Mouse (Mus musculus) G1E (cell line): ENCODE measurements around the gene Ugt1a7c.

Experiments used
- CTCF ChIP-seq: IDR thresholded peaks from 2 replicates; pipeline ENCODE4 v1.5.1; 2012; ENCODE audit warnings: low read depth, low read length, inconsistent platforms, mixed read lengths
- GATA1 ChIP-seq: IDR thresholded peaks from 2 replicates; pipeline ENCODE4 v1.6.1; 2012; ENCODE audit warnings: borderline replicate concordance, low read length, inconsistent platforms, mixed read lengths
- GATA2 ChIP-seq: IDR thresholded peaks from 2 replicates; pipeline ENCODE4 v1.6.1; 2012; ENCODE audit warnings: low read depth, low read length, inconsistent platforms, borderline replicate concordance
- POLR2AphosphoS5 ChIP-seq: IDR thresholded peaks from 2 replicates; pipeline ENCODE4 v1.6.1; 2012; ENCODE audit warnings: low read depth, low read length, inconsistent platforms; ENCODE audit not compliant: insufficient replicate concordance
- TAL1 ChIP-seq: conservative IDR thresholded peaks from 2 replicates; pipeline ENCODE4 v1.6.1; 2012; ENCODE audit warnings: low read depth, low read length, inconsistent platforms, mixed read lengths

DNA sequence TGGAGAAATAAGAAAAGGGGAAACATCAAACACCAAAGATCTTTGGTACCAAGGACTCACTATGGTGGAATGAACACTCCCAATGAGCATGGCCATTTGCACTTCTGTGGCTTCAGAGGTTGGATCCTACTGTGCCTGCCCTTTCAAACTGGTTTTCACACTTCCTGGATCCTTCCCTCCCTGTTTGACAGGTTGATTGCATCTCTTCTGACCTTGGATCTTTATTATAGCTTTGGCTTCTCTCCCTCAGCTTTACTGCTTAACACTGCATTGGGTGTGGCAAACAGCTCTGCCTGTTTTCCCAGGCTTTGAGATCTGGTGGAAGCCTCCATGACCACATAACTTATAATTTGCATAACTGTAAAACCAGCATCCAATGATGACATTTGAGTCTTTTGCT is 125.5 kb downstream of the Ugt1a7c start:
- TF ChIP-seq CTCF (no peak), GATA1 (no peak), TAL1 (no peak), POLR2AphosphoS5 (no peak), GATA2 (no peak)
